Mouse (Mus musculus) lung, adult 2 months (tissue): ENCODE data around the gene Cep55. TPM values are rescaled to one million over a fixed set of nuclear protein-coding genes. Genes with fewer than 3 reads are reported as not detected.

ENCODE experiments used
- DNase-seq: peaks from one replicate; pipeline ENCODE4 v3.0.0; 2022
- H3K4me1 ChIP-seq: fragments of 200-500 bp; 2 replicates; pipeline ENCODE4 v1.6.1; 2011; ENCODE audit warnings: low read length; ENCODE audit not compliant: control insufficient read depth, insufficient read depth
- H3K4me3 ChIP-seq: fragments of 200-500 bp; replicated peaks from 2 replicates; pipeline ENCODE3; 2011; ENCODE audit warnings: low read depth, mild to moderate bottlenecking, control low read depth, low read length; ENCODE audit errors: extremely low read depth
- CTCF ChIP-seq: fragments of 200-500 bp; IDR thresholded peaks from 2 replicates; pipeline ENCODE4 v1.5.1; 2011; ENCODE audit warnings: mild to moderate bottlenecking, low read length, control low read depth; ENCODE audit not compliant: insufficient read depth
- POLR2A ChIP-seq: fragments of 200-500 bp; IDR thresholded peaks from 2 replicates; pipeline ENCODE4 v1.6.1; 2011; ENCODE audit warnings: low read depth, mild to moderate bottlenecking, control low read depth, low read length, borderline replicate concordance; ENCODE audit errors: extremely low read depth
- WGBS: fragments of 180-500 bp; shearing (Covaris S2); methylation state at CpG from one replicate; pipeline ENCODE4 v1.1.7; 2018; 5-methylcytosine and 5-hydroxymethylcytosine counted together
- polyA plus RNA-seq: library from polyadenylated mRNA; depleted of rRNA; stranded (reverse); fragments of >200 nt; gene quantifications from 2 replicates; pipeline ENCODE4 v1.2.3, GENCODE M21; 2012

Gene Cep55
- polyA plus RNA-seq, 1 experiment, result 0.40 TPM

- WGBS, result 37% methylated on average over 3 of the region's 3 CpGs
- TF ChIP-seq POLR2A (no peak), CTCF (no peak)
- H3K4me1 ChIP-seq, result peaks cover 5% of the 10 kb centered on the region; the same call in 1 of the 2 replicates
- DNase-seq, result no peak
- H3K4me3 ChIP-seq, result no peak overlapping the region
Observed at GRCm38 (mm10) chr19:38056276-38056675, 1.5 kb downstream of the Cep55 start.

GRCm38 (mm10) chr19:38056931-38057330 lies 2.1 kb downstream of the Cep55 start:
- Histone ChIP-seq H3K4me3 (no peak overlapping the region), H3K4me1 (peaks cover 5% of the 10 kb centered on the region; the same call in 1 of the 2 replicates)
- WGBS, result 84% methylated on average over 8 of the region's 8 CpGs
- DNase-seq, result no peak
- TF ChIP-seq CTCF (no peak), POLR2A (no peak)

- WGBS, result 93% methylated on average over 3 of the region's 3 CpGs
- H3K4me3 ChIP-seq, result no peak overlapping the region
- no peak for DNase-seq
Observed at GRCm38 (mm10) chr19:38063201-38063600, 8.4 kb downstream of the Cep55 start.

GRCm38 (mm10) chr19:38064051-38064450 lies 9.2 kb downstream of the Cep55 start:
- no peaks in the 10 kb centered on the region for H3K4me1 ChIP-seq
- 97% methylated on average over 1 of the region's 1 CpGs for WGBS
- TF ChIP-seq POLR2A (no peak), CTCF (no peak)
- no peak overlapping the region for H3K4me3 ChIP-seq
- DNase-seq, result no peak

More at GRCm38 (mm10) chr19:38063201-38063600, 8.4 kb downstream of the Cep55 start:
- no peak for TF ChIP-seq CTCF
- H3K4me1 ChIP-seq, result no peaks in the 10 kb centered on the region

GRCm38 (mm10) chr19:38073226-38073625 lies 18.4 kb downstream of the Cep55 start:
- 92% methylated on average over 5 of the region's 5 CpGs for WGBS
- no peaks in the 10 kb centered on the region for H3K4me1 ChIP-seq
- DNase-seq, result no peak
- no peak overlapping the region for H3K4me3 ChIP-seq
- TF ChIP-seq POLR2A (no peak), CTCF (no peak)

- DNase-seq, result no peak
- H3K4me1 ChIP-seq, result no peaks in the 10 kb centered on the region
- WGBS, result 84% methylated on average over 11 of the region's 11 CpGs
- H3K4me3 ChIP-seq, result no peak overlapping the region
- no peak for TF ChIP-seq POLR2A
- TF ChIP-seq CTCF, result no peak
Observed at GRCm38 (mm10) chr19:38075051-38075450, 20.2 kb downstream of the Cep55 start.

- TF ChIP-seq POLR2A (no peak), CTCF (no peak)
- 52% methylated on average over 2 of the region's 2 CpGs for WGBS
Observed at GRCm38 (mm10) chr19:38076251-38076650, 21.4 kb downstream of the Cep55 start.

GRCm38 (mm10) chr19:38077851-38078540 lies 23.2 kb downstream of the Cep55 start:
- 54% methylated on average over 3 of the region's 3 CpGs for WGBS
- H3K4me3 ChIP-seq, result no peak overlapping the region
- DNase-seq, result no peak
- TF ChIP-seq CTCF, result no peak
- no peak for TF ChIP-seq POLR2A
- H3K4me1 ChIP-seq, result no peaks in the 10 kb centered on the region

More at GRCm38 (mm10) chr19:38076251-38076650, 21.4 kb downstream of the Cep55 start:
- Histone ChIP-seq H3K4me3 (no peak overlapping the region), H3K4me1 (no peaks in the 10 kb centered on the region)
- DNase-seq, result no peak

GRCm38 (mm10) chr19:38081361-38081760 lies 26.6 kb downstream of the Cep55 start:
- no peak for DNase-seq
- H3K4me1 ChIP-seq, result no peaks in the 10 kb centered on the region
- TF ChIP-seq CTCF (no peak), POLR2A (no peak)
- WGBS, result 54% methylated on average over 3 of the region's 3 CpGs
- no peak overlapping the region for H3K4me3 ChIP-seq

GRCm38 (mm10) chr19:38082931-38083525 lies 28.2 kb downstream of the Cep55 start:
- no peak for DNase-seq
- WGBS, result 41% methylated on average over 5 of the region's 5 CpGs
- no peak overlapping the region for H3K4me3 ChIP-seq
- no peaks in the 10 kb centered on the region for H3K4me1 ChIP-seq
- TF ChIP-seq POLR2A, result no peak
- no peak for TF ChIP-seq CTCF
